Mouse (Mus musculus) cerebellum, adult 2 months (tissue): ENCODE results near the gene Hist1h2bl. TPM values are rescaled to one million over a fixed set of nuclear protein-coding genes. Genes with fewer than 3 reads are reported as not detected.
"Not testable (repeated sequence)": the region's sequence is repeated elsewhere in the genome, so short reads cannot be mapped to it uniquely, and the experiment has no call there.

Experiments used
- DNase-seq, 2 experiments: peaks; one replicate each; pipeline ENCODE4 v3.0.0; 2021
- H3K27ac ChIP-seq: fragments of 200-500 bp; 2 replicates; pipeline ENCODE4 v1.5.1; 2012; ENCODE audit warnings: low read length, control low read depth, inconsistent platforms; ENCODE audit not compliant: insufficient read depth
- H3K27me3 ChIP-seq: fragments of 200-500 bp; 2 replicates; pipeline ENCODE4 v1.6.1; 2012; ENCODE audit warnings: inconsistent platforms, mild to moderate bottlenecking, low read length, moderate library complexity; ENCODE audit not compliant: control insufficient read depth, insufficient read depth
- H3K4me1 ChIP-seq: fragments of 200-500 bp; 2 replicates; pipeline ENCODE4 v1.6.1; 2011; ENCODE audit warnings: low read length; ENCODE audit not compliant: control insufficient read depth, insufficient read depth
- H3K4me3 ChIP-seq: fragments of 200-500 bp; replicated peaks from 2 replicates; pipeline ENCODE3; 2011; ENCODE audit warnings: mild to moderate bottlenecking, low read depth, low read length, control low read depth; ENCODE audit not compliant: insufficient read depth
- CTCF ChIP-seq: fragments of 200-500 bp; IDR thresholded peaks from 2 replicates; pipeline ENCODE4 v1.5.1; 2011; ENCODE audit warnings: low read depth, mild to moderate bottlenecking, control low read depth, low read length, moderate library complexity, borderline replicate concordance; ENCODE audit not compliant: insufficient read depth
- POLR2A ChIP-seq: fragments of 200-500 bp; IDR thresholded peaks from 2 replicates; pipeline ENCODE4 v1.6.1; 2011; ENCODE audit warnings: low read length, control low read depth, borderline replicate concordance; ENCODE audit not compliant: insufficient read depth
- WGBS: fragments of 180-500 bp; shearing (Covaris S2); methylation state at CpG from one replicate; pipeline ENCODE4 v1.1.7; 2018; 5-methylcytosine and 5-hydroxymethylcytosine counted together
- polyA plus RNA-seq: library from polyadenylated mRNA; depleted of rRNA; stranded (reverse); fragments of >200 nt; gene quantifications from 2 replicates; pipeline ENCODE4 v1.2.3, GENCODE M21; 2012

Gene Hist1h2bl
- polyA plus RNA-seq, 1 experiment: not detected

GRCm38 (mm10) chr13:21729544-21729943 is 13.6 kb upstream of the Hist1h2bl start:
- TF ChIP-seq POLR2A (no peak), CTCF (no peak)
- no peak overlapping the region for H3K27ac ChIP-seq
- 68% methylated on average over 1 of the region's 1 CpGs for WGBS
- no peaks in the 10 kb centered on the region for H3K4me1 ChIP-seq
- H3K4me3 ChIP-seq: no peak overlapping the region
- no peak for DNase-seq
- H3K27me3 ChIP-seq: no peaks in the 10 kb centered on the region; the same call in 1 of the 2 replicates

GRCm38 (mm10) chr13:21727948-21728572 is 12.1 kb upstream of the Hist1h2bl start:
- Histone ChIP-seq H3K27me3 (no peaks in the 10 kb centered on the region), H3K4me3 (no peak overlapping the region), H3K4me1 (no peaks in the 10 kb centered on the region), H3K27ac (no peak overlapping the region)
- no peak for DNase-seq
- TF ChIP-seq POLR2A (no peak), CTCF (no peak)
- 53% methylated on average over 11 of the region's 11 CpGs for WGBS

GRCm38 (mm10) chr13:21722993-21723836 is 7.3 kb upstream of the Hist1h2bl start:
- WGBS: 44% methylated on average over 5 of the region's 5 CpGs
- DNase-seq: no peak
- H3K27ac ChIP-seq: no peak overlapping the region

GRCm38 (mm10) chr13:21722373-21722925 is 6.5 kb upstream of the Hist1h2bl start:
- no peaks in the 10 kb centered on the region for H3K27me3 ChIP-seq
- H3K4me1 ChIP-seq: no peaks in the 10 kb centered on the region
- no peak for TF ChIP-seq CTCF
- no peak for TF ChIP-seq POLR2A
- H3K4me3 ChIP-seq: peak overlapping the region; percentile 51
- H3K27ac ChIP-seq: no peak overlapping the region
- DNase-seq: peak in 1 of 2 experiments; percentile 18
- 4% methylated on average over 11 of the region's 11 CpGs for WGBS

More at GRCm38 (mm10) chr13:21722993-21723836, 7.3 kb upstream of the Hist1h2bl start:
- H3K4me3 ChIP-seq: no peak overlapping the region
- no peak for TF ChIP-seq POLR2A
- TF ChIP-seq CTCF: no peak
- H3K27me3 ChIP-seq: no peaks in the 10 kb centered on the region
- no peaks in the 10 kb centered on the region for H3K4me1 ChIP-seq

GRCm38 (mm10) chr13:21721757-21722372 is 5.9 kb upstream of the Hist1h2bl start, which contains the start of gene Hist1h2bm:
Gene Hist1h2bm, plus strand, starts transcription at chr13:21722044.
- TF ChIP-seq POLR2A: peak; percentile 47; the same call in 1 of the 2 replicates
- not testable (repeated sequence) for H3K27ac ChIP-seq, H3K27me3 ChIP-seq, H3K4me1 ChIP-seq
- peak within 1 kb of the TSS; percentile 51 for H3K4me3 ChIP-seq
- under 1% methylated on average over 37 of the region's 37 CpGs for WGBS
- DNase-seq: peak; percentile 70 to 84

- not testable (repeated sequence) for H3K27me3 ChIP-seq, H3K4me1 ChIP-seq, H3K27ac ChIP-seq, DNase-seq
- peak overlapping the region; percentile 33 for H3K4me3 ChIP-seq
- 1% methylated on average over 25 of the region's 44 CpGs for WGBS
Observed at GRCm38 (mm10) chr13:21721107-21721756, 5.3 kb upstream of the Hist1h2bl start.

- H3K4me1 ChIP-seq: no peaks in the 10 kb centered on the region
- no peak for DNase-seq
- H3K4me3 ChIP-seq: no peak overlapping the region
- H3K27me3 ChIP-seq: no peaks in the 10 kb centered on the region
- H3K27ac ChIP-seq: no peak overlapping the region
- TF ChIP-seq CTCF: no peak
- no peak for TF ChIP-seq POLR2A
- WGBS: 78% methylated on average over 4 of the region's 4 CpGs
Observed at GRCm38 (mm10) chr13:21718381-21719080, 2.6 kb upstream of the Hist1h2bl start.
